Mouse (Mus musculus) bone marrow, adult 2 months (tissue): Measurements from ENCODE around the gene Map3k5. TPM values are rescaled to one million over a fixed set of nuclear protein-coding genes. Genes with fewer than 3 reads are reported as not detected.

ENCODE experiments used
- H3K27ac ChIP-seq: fragments of 200-500 bp; 2 replicates; pipeline ENCODE4 v1.5.1; 2012; ENCODE audit warnings: low read depth, mild to moderate bottlenecking, control low read depth, inconsistent platforms, low read length; ENCODE audit not compliant: control insufficient read depth, poor library complexity, insufficient read depth
- H3K4me1 ChIP-seq: fragments of 200-500 bp; 2 replicates; pipeline ENCODE4 v1.6.1; 2011; ENCODE audit warnings: low read length; ENCODE audit not compliant: control insufficient read depth, insufficient read depth
- H3K4me3 ChIP-seq: fragments of 200-500 bp; replicated peaks from 2 replicates; pipeline ENCODE3; 2011; ENCODE audit warnings: mild to moderate bottlenecking, low read depth, low read length, control low read depth; ENCODE audit not compliant: control insufficient read depth
- CTCF ChIP-seq: fragments of 200-500 bp; IDR thresholded peaks from 2 replicates; pipeline ENCODE4 v1.5.1; 2011; ENCODE audit warnings: low read length, control low read depth; ENCODE audit not compliant: control insufficient read depth, insufficient read depth
- POLR2A ChIP-seq: fragments of 200-500 bp; IDR thresholded peaks from 2 replicates; pipeline ENCODE4 v1.6.1; 2011; ENCODE audit warnings: low read depth, mild to moderate bottlenecking, control low read depth, low read length, borderline replicate concordance; ENCODE audit not compliant: control insufficient read depth
- WGBS: fragments of 180-500 bp; shearing (Covaris S2); methylation state at CpG from one replicate; pipeline ENCODE4 v1.1.7; 2018; 5-methylcytosine and 5-hydroxymethylcytosine counted together
- polyA plus RNA-seq: library from polyadenylated mRNA; stranded (reverse); fragments of >200 nt; gene quantifications from 2 replicates; pipeline ENCODE4 v1.2.4, GENCODE M21; 2011; ENCODE audit warnings: low replicate concordance; ENCODE audit not compliant: missing spikeins, insufficient read depth, insufficient read length

The Map3k5 gene
- polyA plus RNA-seq, 1 experiment, result 27.0 TPM

DNA sequence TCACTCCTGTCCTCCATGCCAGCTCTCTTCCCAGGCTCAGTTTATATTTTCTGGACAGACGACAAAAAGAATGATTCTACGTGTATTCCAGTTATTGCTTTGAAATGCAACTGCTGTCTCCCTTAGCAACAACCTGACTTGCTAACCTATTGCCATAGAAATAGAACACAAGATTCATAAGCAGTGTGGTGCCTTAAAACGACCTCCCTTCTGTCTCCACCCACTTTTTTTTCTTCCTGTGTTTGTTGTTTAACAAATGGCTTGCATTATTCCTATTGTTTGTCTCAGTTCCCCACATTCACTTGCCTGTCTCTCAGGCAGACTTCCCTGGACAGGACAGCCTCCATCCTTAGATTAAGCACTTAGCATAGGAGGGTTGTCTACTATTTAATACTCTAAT, 154.8 kb downstream of the Map3k5 start:
- Histone ChIP-seq H3K4me3 (no peak overlapping the region), H3K27ac (no peak overlapping the region), H3K4me1 (no peaks in the 10 kb centered on the region)
- 54% methylated on average over 3 of the region's 3 CpGs for WGBS
- TF ChIP-seq POLR2A, result no peak
- TF ChIP-seq CTCF, result no peak

DNA sequence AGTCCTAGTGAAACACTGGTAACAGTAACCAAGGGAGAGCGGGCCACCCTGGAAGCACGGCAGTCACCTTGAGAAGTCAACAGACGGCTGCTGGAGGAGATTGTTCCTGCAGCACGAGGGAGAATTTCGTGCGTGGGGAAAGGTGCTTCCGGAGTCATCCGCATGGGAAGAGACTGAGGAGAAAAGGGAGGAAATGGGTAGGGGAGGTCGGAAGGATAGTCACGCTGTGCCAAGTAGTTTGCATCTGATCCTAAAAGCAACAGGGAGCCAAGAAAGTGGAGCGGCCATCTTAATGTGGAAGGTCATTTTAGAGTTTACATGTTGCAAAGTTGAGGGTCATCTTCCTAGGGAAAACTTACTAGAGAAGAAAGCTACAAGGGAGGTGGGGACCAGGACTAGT, 155.9 kb downstream of the Map3k5 start:
- TF ChIP-seq POLR2A (no peak), CTCF (no peak)
- no peaks in the 10 kb centered on the region for H3K4me1 ChIP-seq
- 90% methylated on average over 11 of the region's 11 CpGs for WGBS
- H3K4me3 ChIP-seq, result no peak overlapping the region
- H3K27ac ChIP-seq, result no peak overlapping the region

- no peak overlapping the region for H3K4me3 ChIP-seq
- no peak overlapping the region for H3K27ac ChIP-seq
- H3K4me1 ChIP-seq, result no peaks in the 10 kb centered on the region
- 89% methylated on average over 2 of the region's 2 CpGs for WGBS
- TF ChIP-seq POLR2A (no peak), CTCF (no peak)
These were observed 157.1 kb downstream of the Map3k5 start for GRCm38 (mm10) chr10:20091416-20091815.

GRCm38 (mm10) chr10:20092371-20092770, 158.1 kb downstream of the Map3k5 start:
- Histone ChIP-seq H3K27ac (no peak overlapping the region), H3K4me1 (no peaks in the 10 kb centered on the region), H3K4me3 (no peak overlapping the region)
- TF ChIP-seq POLR2A (no peak), CTCF (no peak)
- WGBS, result 83% methylated on average over 3 of the region's 3 CpGs

- Histone ChIP-seq H3K4me1 (peaks cover 7% of the 10 kb centered on the region; the same call in 1 of the 2 replicates), H3K4me3 (no peak overlapping the region), H3K27ac (no peak overlapping the region)
- TF ChIP-seq POLR2A, result no peak
- TF ChIP-seq CTCF, result no peak
- 87% methylated on average over 6 of the region's 6 CpGs for WGBS
These were observed 167.2 kb downstream of the Map3k5 start for GRCm38 (mm10) chr10:20101456-20101855.

GRCm38 (mm10) chr10:20104271-20104931, 170.1 kb downstream of the Map3k5 start:
- H3K27ac ChIP-seq, result peak overlapping the region; percentile 83
- 26% methylated on average over 8 of the region's 8 CpGs for WGBS
- no peak for TF ChIP-seq CTCF
- TF ChIP-seq POLR2A, result no peak

DNA sequence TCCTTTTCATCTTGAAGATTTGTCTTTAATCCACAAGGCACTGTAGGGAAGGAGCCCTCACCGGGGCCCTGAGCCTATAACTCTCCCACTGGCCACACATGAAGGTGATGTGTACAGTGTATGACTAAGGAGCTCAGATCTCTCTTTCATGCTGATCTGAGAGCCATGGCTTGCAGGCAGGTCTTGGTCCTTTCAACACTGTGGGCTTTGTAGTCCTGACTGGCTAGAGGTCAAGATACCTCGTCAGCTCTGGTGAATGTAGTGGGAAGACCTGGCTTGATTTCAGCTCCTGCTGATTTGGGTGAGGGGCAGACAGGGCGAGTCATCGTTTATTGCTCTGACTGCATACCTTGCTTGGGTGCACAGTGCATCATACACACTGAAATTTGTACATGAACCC, 171.3 kb downstream of the Map3k5 start:
- no peak overlapping the region for H3K4me3 ChIP-seq
- WGBS, result 77% methylated on average over 4 of the region's 4 CpGs

More at GRCm38 (mm10) chr10:20104271-20104931, 170.1 kb downstream of the Map3k5 start:
- Histone ChIP-seq H3K4me3 (no peak overlapping the region), H3K4me1 (peaks cover 7% of the 10 kb centered on the region; the same call in 1 of the 2 replicates)

DNA sequence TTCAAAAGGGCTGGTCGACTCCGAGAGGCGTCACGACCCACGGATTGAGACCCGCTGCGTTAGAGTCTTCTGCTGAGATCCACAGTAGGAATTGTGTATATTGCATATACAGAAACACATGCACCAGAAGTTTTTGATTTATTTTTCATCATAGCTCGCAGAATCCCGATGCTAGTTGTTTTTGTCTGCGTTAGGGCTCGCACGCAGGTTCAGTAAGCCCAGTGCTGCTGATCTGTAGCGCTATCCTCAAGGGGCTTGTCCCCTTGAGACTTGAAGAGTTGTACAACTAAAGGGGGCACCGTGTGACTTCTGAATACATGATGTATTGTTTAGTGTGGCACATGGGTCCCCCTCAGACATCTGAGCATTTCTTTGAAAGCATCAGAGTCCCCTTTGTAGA, 172.8 kb downstream of the Map3k5 start:
- no peak for TF ChIP-seq POLR2A
- Histone ChIP-seq H3K4me3 (no peak overlapping the region), H3K27ac (no peak overlapping the region), H3K4me1 (peaks cover 7% of the 10 kb centered on the region; the same call in 1 of the 2 replicates)
- 91% methylated on average over 14 of the region's 14 CpGs for WGBS

More for the DNA sequence above, 171.3 kb downstream of the Map3k5 start:
- peaks cover 7% of the 10 kb centered on the region; the same call in 1 of the 2 replicates for H3K4me1 ChIP-seq
- no peak for TF ChIP-seq CTCF
- TF ChIP-seq POLR2A, result no peak
- H3K27ac ChIP-seq, result peak overlapping the region; percentile 64
